Mouse (Mus musculus) limb, embryonic 11.5 days (tissue): ENCODE results near the gene Chst11. TPM values are rescaled to one million over a fixed set of nuclear protein-coding genes. Genes with fewer than 3 reads are reported as not detected.
A peak's percentile ranks its signal among the peaks of the same experiment; 100 is the strongest.

Experiments used
- ATAC-seq: fragments of 200-750 bp; cut with Nextera tagmentation; 2 replicates; pipeline ENCODE4 v1.8.0; 2017; ENCODE audit warnings: low read depth; ENCODE audit not compliant: insufficient number of reproducible peaks, low FRiP score, low TSS enrichment
- DNase-seq: peaks from one replicate; pipeline ENCODE4 v3.0.0-alpha.2; 2015; ENCODE audit warnings: low spot score
- H3K27ac ChIP-seq: fragments of 300-500 bp; sonication (generic); replicated peaks from 2 replicates; pipeline ENCODE4 v1.5.1; 2014; ENCODE audit warnings: low read depth, mild to moderate bottlenecking, low read length
- H3K27me3 ChIP-seq: fragments of 300-500 bp; sonication (generic); 2 replicates; pipeline ENCODE4 v1.6.1; 2014; ENCODE audit warnings: mild to moderate bottlenecking, low read length, mixed read lengths; ENCODE audit not compliant: control insufficient read depth, insufficient read depth
- H3K36me3 ChIP-seq: fragments of 300-500 bp; sonication (generic); 2 replicates; pipeline ENCODE4 v1.6.1; 2014; ENCODE audit warnings: mild to moderate bottlenecking, low read length, moderate library complexity, mixed read lengths; ENCODE audit not compliant: control insufficient read depth, insufficient read depth
- H3K4me1 ChIP-seq: fragments of 300-500 bp; sonication (generic); 2 replicates; pipeline ENCODE4 v1.6.1; 2014; ENCODE audit warnings: low read length, mixed read lengths; ENCODE audit not compliant: control insufficient read depth, insufficient read depth
- H3K4me2 ChIP-seq: fragments of 300-500 bp; sonication (generic); 2 replicates; pipeline ENCODE4 v1.6.1; 2014; ENCODE audit warnings: low read depth, mild to moderate bottlenecking, moderate library complexity; ENCODE audit not compliant: severe bottlenecking
- H3K4me3 ChIP-seq: fragments of 300-500 bp; sonication (generic); 2 replicates; pipeline ENCODE4 v1.5.1; 2014; ENCODE audit warnings: low read depth, low read length
- H3K9ac ChIP-seq: fragments of 300-500 bp; sonication (generic); 2 replicates; pipeline ENCODE4 v1.6.1; 2014; ENCODE audit warnings: mild to moderate bottlenecking, low read length
- H3K9me3 ChIP-seq: fragments of 300-500 bp; sonication (generic); 2 replicates; pipeline ENCODE4 v1.6.1; 2016; ENCODE audit warnings: low read length; ENCODE audit not compliant: control insufficient read depth
- WGBS: fragments of 180-500 bp; shearing (Covaris S2); extraction: QIAGEN DNeasy Blood & Tissue Kit; methylation state at CpG from one replicate; pipeline ENCODE4 v1.1.7; 2014; 5-methylcytosine and 5-hydroxymethylcytosine counted together
- polyA plus RNA-seq: library from polyadenylated mRNA; unstranded; fragments of >200 nt; fragmentation: Nextera tagmentation; extraction: Ambion mirVana; gene quantifications from 2 replicates; pipeline ENCODE4 v1.2.1, GENCODE M21; 2014

Gene Chst11
- polyA plus RNA-seq, 1 experiment from 2014 or later, result 3.0 TPM

GRCm38 (mm10) chr10:83043478-83044259 is 58.4 kb downstream of the Chst11 start:
- H3K36me3 ChIP-seq, result no peaks in the 10 kb centered on the region
- no peak overlapping the region for H3K9ac ChIP-seq
- H3K4me3 ChIP-seq, result no peak overlapping the region
- peaks cover 21% of the 10 kb centered on the region for H3K4me1 ChIP-seq
- no peak overlapping the region for H3K4me2 ChIP-seq
- H3K27ac ChIP-seq, result peak overlapping the region; percentile 59
- ATAC-seq (no peak), DNase-seq (no peak)
- no peaks in the 10 kb centered on the region for H3K27me3 ChIP-seq
- 58% methylated on average over 2 of the region's 2 CpGs for WGBS
- no peaks in the 10 kb centered on the region for H3K9me3 ChIP-seq

GRCm38 (mm10) chr10:83049174-83049780 is 64.0 kb downstream of the Chst11 start:
- Histone ChIP-seq H3K4me2 (no peak overlapping the region), H3K36me3 (no peaks in the 10 kb centered on the region), H3K4me3 (no peak overlapping the region), H3K9me3 (no peaks in the 10 kb centered on the region), H3K27me3 (no peaks in the 10 kb centered on the region), H3K9ac (no peak overlapping the region), H3K4me1 (0 out of 2 replicates have a peak, but pooled peaks cover 2% of the 10 kb centered on the region), H3K27ac (no peak overlapping the region)
- ATAC-seq (no peak), DNase-seq (no peak)
- WGBS, result 80% methylated on average over 12 of the region's 12 CpGs

- ATAC-seq, result no peak
- H3K9ac ChIP-seq, result no peak overlapping the region
- H3K9me3 ChIP-seq, result no peaks in the 10 kb centered on the region
- H3K36me3 ChIP-seq, result no peaks in the 10 kb centered on the region
- no peak overlapping the region for H3K4me2 ChIP-seq
- no peaks in the 10 kb centered on the region for H3K27me3 ChIP-seq
- DNase-seq, result no peak
- 90% methylated on average over 10 of the region's 10 CpGs for WGBS
- no peak overlapping the region for H3K27ac ChIP-seq
- H3K4me1 ChIP-seq, result no peaks in the 10 kb centered on the region
- no peak overlapping the region for H3K4me3 ChIP-seq
Observed at GRCm38 (mm10) chr10:83053886-83054550, 68.7 kb downstream of the Chst11 start.

GRCm38 (mm10) chr10:83056291-83056690 is 71.0 kb downstream of the Chst11 start:
- 74% methylated on average over 7 of the region's 7 CpGs for WGBS
- Histone ChIP-seq H3K9ac (no peak overlapping the region), H3K4me2 (no peak overlapping the region), H3K4me3 (no peak overlapping the region), H3K4me1 (0 out of 2 replicates have a peak, but pooled peaks cover 4% of the 10 kb centered on the region), H3K27ac (no peak overlapping the region), H3K36me3 (no peaks in the 10 kb centered on the region), H3K27me3 (no peaks in the 10 kb centered on the region), H3K9me3 (no peaks in the 10 kb centered on the region)
- DNase-seq, result no peak
- ATAC-seq, result no peak

GRCm38 (mm10) chr10:83056866-83057265 is 71.6 kb downstream of the Chst11 start:
- no peaks in the 10 kb centered on the region for H3K27me3 ChIP-seq
- H3K9me3 ChIP-seq, result no peaks in the 10 kb centered on the region
- H3K9ac ChIP-seq, result no peak overlapping the region
- DNase-seq (no peak), ATAC-seq (no peak)
- H3K4me1 ChIP-seq, result 0 out of 2 replicates have a peak, but pooled peaks cover 4% of the 10 kb centered on the region
- no peak overlapping the region for H3K27ac ChIP-seq
- WGBS, result 78% methylated on average over 4 of the region's 4 CpGs
- H3K4me3 ChIP-seq, result no peak overlapping the region
- H3K4me2 ChIP-seq, result no peak overlapping the region
- no peaks in the 10 kb centered on the region for H3K36me3 ChIP-seq

GRCm38 (mm10) chr10:83060066-83060782 is 74.9 kb downstream of the Chst11 start:
- ATAC-seq (no peak), DNase-seq (no peak)
- Histone ChIP-seq H3K4me2 (no peak overlapping the region), H3K27me3 (no peaks in the 10 kb centered on the region), H3K9ac (no peak overlapping the region), H3K4me1 (0 out of 2 replicates have a peak, but pooled peaks cover 4% of the 10 kb centered on the region), H3K9me3 (no peaks in the 10 kb centered on the region), H3K4me3 (no peak overlapping the region), H3K36me3 (no peaks in the 10 kb centered on the region), H3K27ac (no peak overlapping the region)
- WGBS, result 28% methylated on average over 12 of the region's 12 CpGs

GRCm38 (mm10) chr10:83062315-83062714 is 77.0 kb downstream of the Chst11 start:
- H3K9ac ChIP-seq, result no peak overlapping the region
- H3K4me1 ChIP-seq, result 0 out of 2 replicates have a peak, but pooled peaks cover 4% of the 10 kb centered on the region
- no peaks in the 10 kb centered on the region for H3K9me3 ChIP-seq
- 79% methylated on average over 9 of the region's 9 CpGs for WGBS
- H3K27me3 ChIP-seq, result no peaks in the 10 kb centered on the region
- H3K36me3 ChIP-seq, result no peaks in the 10 kb centered on the region
- no peak overlapping the region for H3K27ac ChIP-seq
- no peak for DNase-seq
- H3K4me2 ChIP-seq, result no peak overlapping the region
- H3K4me3 ChIP-seq, result no peak overlapping the region
- no peak for ATAC-seq

- Histone ChIP-seq H3K9ac (no peak overlapping the region), H3K27ac (no peak overlapping the region), H3K4me2 (no peak overlapping the region), H3K4me3 (no peak overlapping the region), H3K27me3 (no peaks in the 10 kb centered on the region), H3K4me1 (peaks cover 10% of the 10 kb centered on the region), H3K9me3 (no peaks in the 10 kb centered on the region), H3K36me3 (no peaks in the 10 kb centered on the region)
- DNase-seq (no peak), ATAC-seq (no peak)
- 94% methylated on average over 5 of the region's 5 CpGs for WGBS
Observed at GRCm38 (mm10) chr10:83064796-83065195, 79.5 kb downstream of the Chst11 start.
